Mouse (Mus musculus): ENCODE measurements around the gene Mad1l1. TPM values are rescaled to one million over a fixed set of nuclear protein-coding genes. Genes with fewer than 3 reads are reported as not detected.

Gene Mad1l1
- polyA plus RNA-seq, 1 experiment from 2014 or later = 56.2 TPM

GRCm38 (mm10) chr5:140201566-140201965, 119.8 kb downstream of the Mad1l1 start:
- Histone ChIP-seq H3K4me3 (no peak overlapping the region), H3K4me1 (replicated peaks) (peaks cover 7% of the 10 kb centered on the region), H3K27ac (no peak overlapping the region), H3K36me3 (no peaks in the 10 kb centered on the region), H3K9me3 (no peaks in the 10 kb centered on the region), H3K27me3 (ENCODE audit: insufficient read depth, poor library complexity, severe bottlenecking) (no peaks in the 10 kb centered on the region)
- no peak for DNase-seq (ENCODE audit: low spot score)
- WGBS = 93% methylated on average over 5 of the region's 5 CpGs

DNA sequence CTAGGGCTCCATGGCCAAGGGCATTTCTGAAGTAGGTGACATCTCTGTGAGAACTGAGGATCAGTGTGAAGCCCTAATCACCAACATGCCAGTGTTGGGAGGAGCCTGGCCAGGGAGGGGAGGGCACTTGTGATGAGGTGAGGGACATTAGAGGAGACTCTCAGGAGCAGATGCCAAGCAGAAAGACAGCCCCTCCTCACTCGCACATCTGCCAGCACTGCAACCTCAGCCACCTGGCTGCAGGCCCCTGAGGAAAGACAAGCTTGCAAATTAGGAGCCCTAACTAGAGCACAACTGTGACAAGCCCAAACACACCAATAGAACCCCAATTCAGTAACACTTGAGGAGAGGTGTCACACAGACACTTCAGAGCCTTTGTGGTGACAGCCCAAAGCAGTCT, 120.2 kb downstream of the Mad1l1 start:
- Histone ChIP-seq H3K4me3 (no peak overlapping the region), H3K4me1 (replicated peaks) (peaks cover 11% of the 10 kb centered on the region), H3K27me3 (ENCODE audit: insufficient read depth, poor library complexity, severe bottlenecking) (no peaks in the 10 kb centered on the region), H3K36me3 (no peaks in the 10 kb centered on the region), H3K9me3 (no peaks in the 10 kb centered on the region), H3K27ac (no peak overlapping the region)
- WGBS = 84% methylated on average over 1 of the region's 1 CpGs
- DNase-seq (ENCODE audit: low spot score) = no peak

DNA sequence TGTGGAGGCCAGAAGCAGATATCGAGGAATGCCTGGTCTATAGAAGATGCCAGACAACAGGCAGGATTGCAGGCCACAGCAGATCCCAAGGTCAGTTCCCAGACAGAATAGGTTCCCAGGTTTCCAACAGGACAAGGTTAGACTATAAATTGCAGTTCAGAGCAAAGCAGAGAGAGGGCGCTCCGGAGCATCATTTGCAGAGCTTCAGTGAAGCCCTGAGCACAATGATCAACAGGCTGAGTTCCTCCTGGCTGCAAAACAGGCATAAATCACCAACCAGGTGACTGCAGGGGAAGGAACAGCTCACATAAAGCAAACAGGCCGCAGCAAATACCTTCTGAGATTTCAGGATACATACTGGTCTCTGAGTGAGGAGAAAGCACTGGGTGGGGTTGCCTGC, 123.6 kb downstream of the Mad1l1 start:
- WGBS = 33% methylated on average over 4 of the region's 4 CpGs
- Histone ChIP-seq H3K27ac (0 out of 2 replicates have a peak overlapping the region, but pooled peaks have one; percentile 5), H3K27me3 (ENCODE audit: insufficient read depth, poor library complexity, severe bottlenecking) (no peaks in the 10 kb centered on the region), H3K36me3 (peaks cover 10% of the 10 kb centered on the region), H3K4me3 (no peak overlapping the region), H3K9me3 (no peaks in the 10 kb centered on the region), H3K4me1 (replicated peaks) (peaks cover 27% of the 10 kb centered on the region)
- DNase-seq (ENCODE audit: low spot score) = peak; percentile 77

- DNase-seq (ENCODE audit: low spot score) = no peak
- Histone ChIP-seq H3K9me3 (no peaks in the 10 kb centered on the region), H3K27me3 (ENCODE audit: insufficient read depth, poor library complexity, severe bottlenecking) (no peaks in the 10 kb centered on the region), H3K27ac (no peak overlapping the region), H3K4me3 (no peak overlapping the region), H3K4me1 (replicated peaks) (peaks cover 31% of the 10 kb centered on the region), H3K36me3 (peaks cover 23% of the 10 kb centered on the region)
- WGBS = 87% methylated on average over 3 of the region's 3 CpGs
These were observed 124.9 kb downstream of the Mad1l1 start for GRCm38 (mm10) chr5:140196446-140196845.

GRCm38 (mm10) chr5:140194173-140194572, 127.2 kb downstream of the Mad1l1 start:
- DNase-seq (ENCODE audit: low spot score) = no peak
- Histone ChIP-seq H3K36me3 (peaks cover 23% of the 10 kb centered on the region), H3K27ac (peak overlapping the region; percentile 5; the same call in 1 of the 2 replicates), H3K27me3 (ENCODE audit: insufficient read depth, poor library complexity, severe bottlenecking) (no peaks in the 10 kb centered on the region), H3K4me1 (replicated peaks) (peaks cover 31% of the 10 kb centered on the region), H3K9me3 (no peaks in the 10 kb centered on the region), H3K4me3 (no peak overlapping the region)
- WGBS = 59% methylated on average over 11 of the region's 11 CpGs

- Histone ChIP-seq H3K27me3 (ENCODE audit: insufficient read depth, poor library complexity, severe bottlenecking) (no peaks in the 10 kb centered on the region), H3K4me1 (replicated peaks) (peaks cover 32% of the 10 kb centered on the region), H3K36me3 (peaks cover 23% of the 10 kb centered on the region), H3K4me3 (no peak overlapping the region), H3K27ac (no peak overlapping the region), H3K9me3 (no peaks in the 10 kb centered on the region)
- DNase-seq (ENCODE audit: low spot score) = no peak
- WGBS = 73% methylated on average over 4 of the region's 4 CpGs
These were observed 129.8 kb downstream of the Mad1l1 start for GRCm38 (mm10) chr5:140191539-140191938.

GRCm38 (mm10) chr5:140186351-140186750, 135.0 kb downstream of the Mad1l1 start:
- Histone ChIP-seq H3K4me3 (no peak overlapping the region), H3K27ac (no peak overlapping the region), H3K27me3 (ENCODE audit: insufficient read depth, poor library complexity, severe bottlenecking) (no peaks in the 10 kb centered on the region), H3K36me3 (no peaks in the 10 kb centered on the region), H3K9me3 (no peaks in the 10 kb centered on the region), H3K4me1 (replicated peaks) (peaks cover 9% of the 10 kb centered on the region; the same call in 1 of the 2 replicates)
- WGBS = 94% methylated on average over 4 of the region's 4 CpGs
- DNase-seq (ENCODE audit: low spot score) = no peak

GRCm38 (mm10) chr5:140185757-140186156, 135.6 kb downstream of the Mad1l1 start:
- Histone ChIP-seq H3K36me3 (no peaks in the 10 kb centered on the region), H3K4me3 (no peak overlapping the region), H3K27ac (no peak overlapping the region), H3K9me3 (no peaks in the 10 kb centered on the region), H3K4me1 (replicated peaks) (peaks cover 9% of the 10 kb centered on the region; the same call in 1 of the 2 replicates), H3K27me3 (ENCODE audit: insufficient read depth, poor library complexity, severe bottlenecking) (no peaks in the 10 kb centered on the region)
- no peak for DNase-seq (ENCODE audit: low spot score)
- WGBS = 91% methylated on average over 6 of the region's 6 CpGs

GRCm38 (mm10) chr5:140183387-140183786, 138.0 kb downstream of the Mad1l1 start:
- Histone ChIP-seq H3K4me1 (replicated peaks) (peaks cover 10% of the 10 kb centered on the region), H3K4me3 (no peak overlapping the region), H3K27ac (no peak overlapping the region), H3K36me3 (no peaks in the 10 kb centered on the region), H3K9me3 (no peaks in the 10 kb centered on the region), H3K27me3 (ENCODE audit: insufficient read depth, poor library complexity, severe bottlenecking) (no peaks in the 10 kb centered on the region)
- 87% methylated on average over 7 of the region's 7 CpGs for WGBS
- DNase-seq (ENCODE audit: low spot score) = no peak

GRCm38 (mm10) chr5:140182351-140182750, 139.0 kb downstream of the Mad1l1 start:
- Histone ChIP-seq H3K27me3 (ENCODE audit: insufficient read depth, poor library complexity, severe bottlenecking) (no peaks in the 10 kb centered on the region), H3K4me3 (no peak overlapping the region), H3K36me3 (no peaks in the 10 kb centered on the region), H3K27ac (no peak overlapping the region), H3K4me1 (replicated peaks) (peaks cover 14% of the 10 kb centered on the region), H3K9me3 (no peaks in the 10 kb centered on the region)
- DNase-seq (ENCODE audit: low spot score) = no peak
- WGBS = 93% methylated on average over 4 of the region's 4 CpGs

DNA sequence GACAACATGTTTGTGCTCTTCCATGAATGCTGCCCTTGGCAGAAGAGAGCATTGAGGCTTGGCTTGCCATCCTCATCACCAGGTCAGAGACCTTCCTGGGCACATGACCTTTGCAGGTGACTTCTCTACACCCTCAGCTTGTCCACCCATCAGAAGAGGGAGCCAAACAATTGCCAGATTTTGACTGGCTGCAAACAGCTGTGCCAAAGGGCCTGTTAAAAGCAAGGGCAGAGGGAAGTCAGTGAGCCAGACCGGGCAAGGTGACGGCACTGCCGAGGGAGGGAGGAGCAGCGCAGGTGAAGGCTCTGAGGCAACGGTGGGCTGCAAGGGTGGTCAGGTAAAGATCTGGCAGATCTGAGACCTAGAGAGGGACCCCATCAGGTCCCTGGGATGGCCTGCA, 141.3 kb downstream of the Mad1l1 start:
- Histone ChIP-seq H3K4me1 (replicated peaks) (peaks cover 29% of the 10 kb centered on the region), H3K4me3 (no peak overlapping the region), H3K27me3 (ENCODE audit: insufficient read depth, poor library complexity, severe bottlenecking) (no peaks in the 10 kb centered on the region), H3K9me3 (no peaks in the 10 kb centered on the region), H3K36me3 (no peaks in the 10 kb centered on the region), H3K27ac (no peak overlapping the region)
- WGBS = 91% methylated on average over 5 of the region's 5 CpGs
- no peak for DNase-seq (ENCODE audit: low spot score)

- no peaks in the 10 kb centered on the region for H3K9me3 ChIP-seq
- no peak overlapping the region; the same call in 1 of the 2 replicates for H3K27ac ChIP-seq
- no peaks in the 10 kb centered on the region for H3K27me3 ChIP-seq (ENCODE audit: insufficient read depth, poor library complexity, severe bottlenecking)
- H3K36me3 ChIP-seq = no peaks in the 10 kb centered on the region
- DNase-seq (ENCODE audit: low spot score) = no peak
- H3K4me3 ChIP-seq = no peak overlapping the region
- 57% methylated on average over 10 of the region's 10 CpGs for WGBS
- H3K4me1 ChIP-seq (replicated peaks) = peaks cover 40% of the 10 kb centered on the region
These were observed 143.2 kb downstream of the Mad1l1 start for GRCm38 (mm10) chr5:140178058-140178690.

DNA sequence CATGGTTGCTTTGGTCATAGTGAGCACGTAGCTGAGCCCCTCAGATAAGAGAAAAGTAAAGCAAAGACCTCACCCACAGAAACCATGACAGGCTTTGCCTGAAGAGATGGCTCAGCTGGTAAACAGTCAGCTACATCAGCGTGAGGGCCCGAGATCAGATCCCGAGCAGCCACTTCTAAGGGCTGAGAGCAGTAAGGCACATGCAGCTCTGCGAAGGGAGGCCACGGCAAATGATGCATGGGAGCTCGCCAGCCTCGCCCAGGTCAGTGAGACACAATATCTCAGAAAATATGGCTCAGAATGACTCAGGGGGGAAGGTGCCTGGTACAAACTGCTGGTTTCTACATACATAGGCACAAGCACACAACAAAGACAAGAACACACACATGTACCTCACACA, 143.8 kb downstream of the Mad1l1 start:
- H3K36me3 ChIP-seq = no peaks in the 10 kb centered on the region
- peaks cover 37% of the 10 kb centered on the region for H3K4me1 ChIP-seq (replicated peaks)
- H3K4me3 ChIP-seq = no peak overlapping the region
- WGBS = 87% methylated on average over 8 of the region's 8 CpGs
- no peaks in the 10 kb centered on the region for H3K27me3 ChIP-seq (ENCODE audit: insufficient read depth, poor library complexity, severe bottlenecking)
- no peaks in the 10 kb centered on the region for H3K9me3 ChIP-seq
- H3K27ac ChIP-seq = no peak overlapping the region
- DNase-seq (ENCODE audit: low spot score) = no peak

DNA sequence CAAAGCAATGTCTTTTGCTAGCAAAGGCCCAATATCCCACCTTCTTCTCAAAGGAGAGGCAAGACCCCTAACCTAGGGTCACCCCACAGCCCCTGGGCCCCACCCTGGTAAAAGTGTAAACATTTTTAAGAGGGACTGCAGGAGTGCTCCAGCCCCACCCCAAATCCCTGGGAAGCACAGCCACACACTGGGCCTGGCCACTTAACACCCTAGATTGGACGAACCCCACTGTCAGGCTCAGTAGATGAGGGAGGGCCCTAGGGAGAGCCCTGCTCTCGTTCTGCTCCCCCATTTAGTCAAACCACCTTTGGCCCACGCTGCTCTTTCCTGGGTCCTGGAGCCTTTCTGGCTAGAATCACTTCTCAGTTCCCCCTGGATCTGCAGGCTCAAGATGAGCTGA, 145.0 kb downstream of the Mad1l1 start:
- 69% methylated on average over 3 of the region's 3 CpGs for WGBS
- no peaks in the 10 kb centered on the region for H3K36me3 ChIP-seq
- H3K9me3 ChIP-seq = no peaks in the 10 kb centered on the region
- H3K27me3 ChIP-seq (ENCODE audit: insufficient read depth, poor library complexity, severe bottlenecking) = no peaks in the 10 kb centered on the region
- no peak overlapping the region for H3K4me3 ChIP-seq
- DNase-seq (ENCODE audit: low spot score) = no peak
- peaks cover 49% of the 10 kb centered on the region for H3K4me1 ChIP-seq (replicated peaks)
- peak overlapping the region; percentile 25; the same call in 1 of the 2 replicates for H3K27ac ChIP-seq
